Mouse (Mus musculus) embryonic stem cell, embryonic (primary cell): Measurements from ENCODE around the gene Cstf3.

Experiments used
- CTCF ChIA-PET, 4 experiments: fragments of 300-600 bp in 2 of 4; fragments of 350-600 bp in 2 of 4; sonication (Branson Sonifier 250); formaldehyde crosslinking; loops; one replicate each; lab custom pipeline; 2022; ENCODE audit warnings: inconsistent platforms in 2 of 4; lab: Charles Lee
- POLR2A ChIA-PET, 4 experiments: fragments of 300-600 bp in 2 of 4; fragments of 350-600 bp in 2 of 4; sonication (Branson Sonifier 250); formaldehyde crosslinking; loops; one replicate each; lab custom pipeline; 2022; ENCODE audit warnings: antibody characterized with exemption in 4 of 4, inconsistent platforms in 1 of 4; lab: Charles Lee

The Cstf3 gene

GRCm38 (mm10) chr2:104684771-104685170, 94.4 kb downstream of the Cstf3 start:
- CTCF ChIA-PET: interaction anchor here (0.5 to 3.4 kb wide), 84 partner anchors 8 to 787 kb away, joined by 3 to 60 read pairs (median 4); partner anchors contain the start of genes Depdc7 (in 2 of the 4), Tcp11l1 (in 2 of the 4), Cstf3 (in 1 of the 4) and D430041D05Rik (in 1 of the 4)
- POLR2A ChIA-PET: interaction anchor here in 3 of 4 experiments (0.6 to 6.4 kb wide), 26 partner anchors 15 to 167 kb away, joined by 3 to 44 read pairs (median 4); partner anchors contain the start of genes Cstf3 (in 3 of the 3), Tcp11l1 (in 2 of the 3) and Depdc7 (in 1 of the 3)

- ChIA-PET POLR2A (interaction anchor here in 3 of 4 experiments (0.5 to 6.4 kb wide), 34 partner anchors 11 to 166 kb away, joined by 3 to 44 read pairs (median 4); partner anchors contain the start of genes Cstf3 (in 3 of the 3), Tcp11l1 (in 2 of the 3) and Depdc7 (in 1 of the 3)), CTCF (interaction anchor here (0.5 to 3.4 kb wide), 95 partner anchors 8 to 788 kb away, joined by 3 to 60 read pairs (median 4); partner anchors contain the start of genes Depdc7 (in 2 of the 4), Tcp11l1 (in 2 of the 4), Cstf3 (in 1 of the 4) and D430041D05Rik (in 1 of the 4))
Measured at GRCm38 (mm10) chr2:104685418-104685817, 95.1 kb downstream of the Cstf3 start.

- POLR2A ChIA-PET: interaction anchor here in 1 of 4 experiments (0.6 to 2.0 kb wide), 2 partner anchors 20 to 45 kb away, joined by 3 to 4 read pairs; no protein-coding TSS in a partner anchor
Measured at GRCm38 (mm10) chr2:104687261-104687660, 96.9 kb downstream of the Cstf3 start.

GRCm38 (mm10) chr2:104688321-104688720, 98.0 kb downstream of the Cstf3 start:
- POLR2A ChIA-PET: interaction anchor here in 2 of 4 experiments (0.8 to 1.8 kb wide), 2 partner anchors 54 to 65 kb away, joined by 3 to 6 read pairs; partner anchors contain the start of gene Depdc7 (in 1 of the 2)
- CTCF ChIA-PET: interaction anchor here in 1 of 4 experiments (1.1 kb wide), 1 partner anchor 65 kb away, joined by 3 read pairs; no protein-coding TSS in a partner anchor

More at GRCm38 (mm10) chr2:104687261-104687660, 96.9 kb downstream of the Cstf3 start:
- CTCF ChIA-PET: no interaction called here

GRCm38 (mm10) chr2:104688724-104689123, 98.4 kb downstream of the Cstf3 start:
- CTCF ChIA-PET: interaction anchor here in 2 of 4 experiments (1.1 kb wide), 2 partner anchors 65 to 89 kb away, joined by 3 to 5 read pairs; no protein-coding TSS in a partner anchor
- POLR2A ChIA-PET: interaction anchor here in 2 of 4 experiments (0.5 to 1.9 kb wide), 9 partner anchors 8 to 942 kb away, joined by 3 to 7 read pairs (median 4); partner anchors contain the start of gene Depdc7 (in 2 of the 2)

GRCm38 (mm10) chr2:104690720-104691119, 100.4 kb downstream of the Cstf3 start:
- CTCF ChIA-PET: interaction anchor here in 1 of 4 experiments (0.9 kb wide), 1 partner anchor 14 kb away, joined by 3 read pairs; no protein-coding TSS in a partner anchor
- POLR2A ChIA-PET: interaction anchor here in 2 of 4 experiments (1.1 to 1.9 kb wide), 4 partner anchors 12 to 52 kb away, joined by 3 to 7 read pairs (median 3); partner anchors contain the start of genes Depdc7 (in 1 of the 2) and Pin1rt1 (in 1 of the 2)

GRCm38 (mm10) chr2:104692551-104692950, 102.2 kb downstream of the Cstf3 start:
- POLR2A ChIA-PET: interaction anchor here in 2 of 4 experiments (0.6 to 1.6 kb wide), 4 partner anchors 10 to 63 kb away, joined by 3 to 4 read pairs (median 3); no protein-coding TSS in a partner anchor
- CTCF ChIA-PET: no interaction called here

- ChIA-PET POLR2A (interaction anchor here in 3 of 4 experiments (0.7 to 7.3 kb wide), 7 partner anchors 8 to 111 kb away, joined by 3 to 41 read pairs (median 3); partner anchors contain the start of genes Tcp11l1 (in 2 of the 3), Depdc7 (in 1 of the 3) and Pin1rt1 (in 1 of the 3)), CTCF (interaction anchor here in 2 of 4 experiments (1.2 to 1.7 kb wide), 1 partner anchor 14 kb away, joined by 4 to 10 read pairs; no protein-coding TSS in a partner anchor)
Measured at GRCm38 (mm10) chr2:104699659-104700058, 109.3 kb downstream of the Cstf3 start.

GRCm38 (mm10) chr2:104703158-104703557, 112.8 kb downstream of the Cstf3 start:
- CTCF ChIA-PET: interaction anchor here in 1 of 4 experiments (1.1 kb wide), 1 partner anchor 18 kb away, joined by 3 read pairs; no protein-coding TSS in a partner anchor
- POLR2A ChIA-PET: interaction anchor here in 2 of 4 experiments (0.6 to 7.3 kb wide), 12 partner anchors 7 to 30 kb away, joined by 3 to 41 read pairs (median 3); partner anchors contain the start of gene Tcp11l1 (in 1 of the 2)

GRCm38 (mm10) chr2:104704355-104704754, 114.0 kb downstream of the Cstf3 start:
- ChIA-PET CTCF (interaction anchor here in 2 of 4 experiments (0.6 to 1.9 kb wide), 2 partner anchors 19 to 49 kb away, joined by 4 to 5 read pairs; no protein-coding TSS in a partner anchor), POLR2A (no interaction called here)

- CTCF ChIA-PET: interaction anchor here (0.6 to 1.9 kb wide), 7 partner anchors 13 to 625 kb away, joined by 3 to 9 read pairs (median 4); no protein-coding TSS in a partner anchor
- POLR2A ChIA-PET: interaction anchor here in 3 of 4 experiments (0.7 to 5.2 kb wide), 6 partner anchors 10 to 41 kb away, joined by 3 to 41 read pairs (median 4); partner anchors contain the start of gene Depdc7 (in 1 of the 3)
Measured at GRCm38 (mm10) chr2:104709786-104710337, 119.5 kb downstream of the Cstf3 start.

- ChIA-PET CTCF (interaction anchor here (0.6 to 2.0 kb wide), 6 partner anchors 25 to 324 kb away, joined by 4 to 10 read pairs (median 5); no protein-coding TSS in a partner anchor), POLR2A (interaction anchor here in 3 of 4 experiments (0.6 to 5.2 kb wide), 16 partner anchors 10 to 306 kb away, joined by 3 to 41 read pairs (median 4); partner anchors contain the start of genes Cstf3 (in 1 of the 3) and Depdc7 (in 1 of the 3))
Measured at GRCm38 (mm10) chr2:104710670-104711370, 120.5 kb downstream of the Cstf3 start.

- ChIA-PET POLR2A (interaction anchor here (0.6 to 5.2 kb wide), 39 partner anchors 9 to 305 kb away, joined by 3 to 41 read pairs (median 3); partner anchors contain the start of genes Cstf3 (in 3 of the 4), Depdc7 (in 3 of the 4) and Prrg4 (in 1 of the 4)), CTCF (interaction anchor here (0.6 to 2.0 kb wide), 10 partner anchors 9 to 325 kb away, joined by 3 to 11 read pairs (median 5); no protein-coding TSS in a partner anchor)
Measured at GRCm38 (mm10) chr2:104711585-104712485, 121.5 kb downstream of the Cstf3 start, which contains the start of gene Tcp11l1. Gene Tcp11l1, minus strand, starts transcription at chr2:104712169.

GRCm38 (mm10) chr2:104712486-104712809, 122.1 kb downstream of the Cstf3 start:
- ChIA-PET CTCF (interaction anchor here (0.7 to 2.0 kb wide), 8 partner anchors 23 to 268 kb away, joined by 3 to 10 read pairs (median 3); no protein-coding TSS in a partner anchor), POLR2A (interaction anchor here (0.7 to 5.2 kb wide), 36 partner anchors 10 to 153 kb away, joined by 3 to 41 read pairs (median 3); partner anchors contain the start of genes Cstf3 (in 3 of the 4), Depdc7 (in 3 of the 4) and Prrg4 (in 2 of the 4))

- CTCF ChIA-PET: interaction anchor here in 2 of 4 experiments (0.9 to 1.0 kb wide), 2 partner anchors 29 kb away, joined by 5 to 7 read pairs; no protein-coding TSS in a partner anchor
- POLR2A ChIA-PET: interaction anchor here in 2 of 4 experiments (0.5 to 2.1 kb wide), 11 partner anchors 9 to 726 kb away, joined by 3 to 15 read pairs (median 3); partner anchors contain the start of gene Depdc7 (in 2 of the 2)
Measured at GRCm38 (mm10) chr2:104714254-104714691, 124.0 kb downstream of the Cstf3 start.
